Mouse (Mus musculus) R1 (cell line): ENCODE results near the gene Zbtb20.

Experiments used
- DNase-seq: peaks from one replicate; pipeline ENCODE4 v3.0.0-alpha.2; 2018; ENCODE audit warnings: low read depth, low spot score

The Zbtb20 gene

DNA sequence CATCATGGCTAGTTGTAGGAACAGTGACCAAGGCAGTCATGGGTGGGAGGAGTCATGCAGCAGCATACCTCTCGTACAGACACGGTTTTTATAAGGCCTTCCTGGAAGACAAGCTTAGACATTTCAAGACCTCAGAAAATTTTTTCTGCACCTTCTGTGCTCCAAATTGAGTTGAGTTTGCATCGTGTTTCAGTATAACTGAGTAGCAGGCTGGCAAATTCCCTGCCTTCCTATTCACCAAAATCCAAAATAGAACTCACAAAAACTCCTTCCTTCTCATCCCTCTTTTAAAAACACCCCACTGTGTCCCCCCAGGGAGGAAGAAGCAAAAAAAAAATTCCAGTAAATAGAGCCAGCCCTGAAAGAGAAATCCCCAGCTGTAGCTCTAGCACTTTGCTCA lies 606.4 kb downstream of the Zbtb20 start:
- DNase-seq, result no peak

DNA sequence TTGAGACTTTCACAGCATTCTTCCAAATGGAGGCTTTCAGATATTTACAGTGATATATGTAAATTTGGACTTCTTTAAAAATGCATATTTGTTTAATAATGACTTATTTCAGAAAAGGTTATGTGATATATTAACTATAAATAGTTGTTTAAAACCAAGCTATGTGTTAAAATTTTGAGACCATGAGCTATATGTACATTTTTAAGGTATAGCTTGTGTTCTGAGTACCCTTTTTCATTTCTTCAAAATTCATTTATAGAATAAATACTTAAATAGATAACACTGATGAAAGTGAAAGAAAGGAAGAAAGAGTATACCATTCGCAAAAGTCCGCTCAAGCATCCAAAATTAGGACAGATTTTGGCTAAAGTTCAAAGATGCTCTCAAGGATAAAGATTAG lies 607.1 kb downstream of the Zbtb20 start:
- no peak for DNase-seq

DNA sequence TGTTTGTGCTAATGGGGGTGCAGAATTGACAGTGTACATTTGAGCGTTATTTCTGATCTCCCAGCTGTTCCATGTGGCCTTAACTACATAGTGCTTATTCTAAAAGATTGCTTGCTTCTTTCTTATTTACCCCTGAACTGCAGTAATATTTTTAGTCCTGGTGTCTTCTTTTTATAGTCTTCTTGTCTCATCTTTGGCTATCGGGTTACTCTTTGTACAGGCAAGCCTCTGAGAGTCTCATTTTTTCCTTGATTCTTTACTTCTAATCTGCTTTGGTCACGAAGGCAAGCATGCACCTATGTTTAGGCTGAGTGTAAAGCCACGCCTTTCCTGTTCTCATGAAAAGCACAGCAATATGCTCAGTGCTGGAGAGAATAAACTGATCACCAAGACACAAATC lies 608.7 kb downstream of the Zbtb20 start:
- DNase-seq, result no peak

DNA sequence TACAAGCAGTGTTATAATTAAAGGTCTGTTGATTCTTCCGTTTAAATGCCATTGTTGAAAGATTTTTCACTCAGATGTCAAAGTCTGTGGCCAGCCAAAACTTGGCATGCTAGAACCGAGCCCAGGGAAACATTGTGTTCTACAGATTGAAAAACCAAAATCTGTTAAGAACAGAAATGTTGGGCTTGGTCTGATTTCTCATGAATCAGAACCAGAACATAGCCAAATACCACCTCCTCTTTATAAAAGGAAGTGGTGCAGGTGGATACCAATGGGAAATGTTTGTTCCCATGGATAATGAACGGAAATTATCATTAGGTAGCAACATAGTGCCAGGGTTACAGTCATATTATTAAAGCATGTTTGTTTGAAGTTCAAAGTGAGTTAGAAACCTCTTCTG lies 613.7 kb downstream of the Zbtb20 start:
- no peak for DNase-seq

DNA sequence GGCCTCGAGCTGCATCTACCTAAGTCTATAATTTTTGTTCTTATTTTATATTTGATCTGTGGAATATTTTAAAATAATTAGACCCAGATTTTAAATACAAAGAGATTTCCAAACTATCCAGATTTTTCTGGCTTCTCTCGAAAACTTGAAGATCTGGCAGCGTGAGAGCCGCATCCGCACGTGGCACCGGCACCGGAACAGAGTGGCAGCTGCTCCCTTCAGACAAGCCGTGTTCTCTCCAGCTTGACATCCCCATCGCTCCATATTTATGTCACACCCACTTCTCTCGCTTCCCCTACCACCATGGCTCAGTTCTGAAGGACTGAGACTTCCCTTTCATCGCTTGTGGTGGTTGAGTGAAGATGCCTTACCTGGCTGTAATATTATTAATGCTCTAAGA lies 614.3 kb downstream of the Zbtb20 start:
- no peak for DNase-seq

DNA sequence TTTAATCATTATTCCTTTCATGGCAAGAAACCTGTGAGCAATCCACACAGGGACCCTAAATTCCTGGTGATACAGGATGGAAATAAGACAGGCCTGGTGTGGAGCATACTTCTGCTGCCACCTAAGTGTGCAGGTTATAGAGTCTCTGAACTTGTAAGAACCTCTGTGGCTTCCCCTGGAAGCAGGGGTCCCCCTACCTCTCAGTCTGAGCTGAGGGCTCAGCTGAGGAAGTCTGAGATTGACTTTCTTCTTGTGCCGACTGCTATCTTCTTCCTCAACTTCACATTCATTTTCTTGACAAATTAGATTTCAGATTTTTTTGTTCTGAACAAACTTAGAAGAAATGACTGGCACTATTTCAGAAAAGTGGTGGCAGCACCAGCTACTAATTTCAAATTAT lies 617.2 kb downstream of the Zbtb20 start:
- DNase-seq, result no peak

DNA sequence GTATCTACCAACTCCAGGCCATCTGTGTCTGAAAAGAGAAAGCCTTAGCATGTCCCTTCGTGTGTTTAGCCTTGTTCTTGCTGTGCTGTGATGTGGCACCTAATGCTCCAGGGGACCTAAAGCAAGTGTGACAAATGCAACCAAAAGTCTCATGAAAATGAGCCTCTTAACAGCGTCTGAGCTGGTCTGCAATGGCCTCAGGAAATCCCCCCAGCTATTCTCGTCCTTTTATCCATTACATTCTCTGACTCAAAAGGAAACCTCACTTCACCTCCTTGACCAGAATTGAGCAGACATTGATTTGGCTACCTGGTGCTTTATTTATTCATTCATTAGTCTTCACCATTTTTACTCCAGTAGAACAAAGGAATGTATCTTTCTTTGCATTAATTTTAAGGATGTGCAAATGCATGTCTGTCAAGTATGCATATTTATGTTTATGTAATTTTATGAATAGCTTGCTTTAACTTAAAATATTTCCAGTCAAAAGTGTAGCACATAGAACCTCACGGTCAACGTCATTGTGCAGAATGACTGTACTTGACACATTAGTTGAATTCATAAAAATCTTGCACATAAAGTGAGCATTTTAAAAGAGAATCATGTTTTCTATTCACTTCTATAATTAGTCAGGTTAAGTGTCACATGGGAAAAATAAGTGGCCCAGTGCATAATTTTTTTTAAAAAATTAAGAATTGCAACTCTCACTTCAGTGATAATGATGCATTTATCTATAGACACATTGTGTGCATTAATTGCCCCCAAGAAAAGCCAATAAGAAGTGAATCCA lies 618.1 kb downstream of the Zbtb20 start:
- no peak for DNase-seq

DNA sequence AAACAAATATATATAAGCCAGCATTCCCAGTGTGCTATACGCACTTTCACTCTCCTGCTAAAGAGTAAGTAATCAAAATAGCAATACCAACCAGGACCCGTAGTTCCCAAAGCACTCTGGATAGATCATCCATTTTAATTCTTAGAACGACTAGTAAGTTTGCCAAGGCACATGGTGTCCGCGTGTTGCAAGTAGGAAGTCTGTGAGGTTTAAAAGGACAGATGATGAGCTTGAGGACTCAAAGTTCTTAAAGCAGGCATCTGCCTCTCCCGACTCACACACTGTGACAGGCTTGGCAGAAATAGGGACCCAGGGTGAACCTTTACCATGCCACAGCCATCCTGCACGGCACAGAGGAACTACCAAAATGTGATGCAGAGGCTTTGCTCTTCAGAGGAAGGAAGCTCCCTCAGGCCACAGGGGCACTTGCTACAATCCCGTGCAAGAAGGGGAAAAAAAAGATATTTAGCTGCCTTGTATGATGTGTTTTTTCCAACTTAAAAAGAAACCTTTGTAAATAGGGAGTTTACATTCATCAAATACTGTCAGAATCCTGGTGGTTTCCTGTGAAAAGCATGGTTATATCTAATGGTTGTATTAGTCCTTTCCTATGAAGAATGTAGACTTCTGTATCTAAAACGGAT lies 619.6 kb downstream of the Zbtb20 start:
- DNase-seq, result no peak

DNA sequence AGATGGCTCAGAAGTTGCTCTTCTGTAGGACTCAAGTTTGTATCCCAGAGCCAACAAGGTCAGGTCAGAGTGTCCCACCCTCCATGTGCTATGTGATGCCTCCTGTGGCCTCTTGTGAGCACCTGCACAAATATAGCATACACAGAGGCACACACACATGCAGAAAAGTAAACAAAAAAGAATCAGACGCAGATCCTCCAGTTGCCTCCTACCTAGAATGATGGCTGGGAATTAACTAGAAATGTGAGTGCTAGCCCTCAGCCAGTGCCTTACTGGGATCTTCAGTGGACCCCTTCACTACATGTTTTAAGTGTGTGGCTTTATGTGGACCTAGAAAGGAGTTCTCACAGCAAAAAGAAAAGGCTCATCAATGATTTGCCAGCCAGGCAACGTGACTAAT lies 621.4 kb downstream of the Zbtb20 start:
- no peak for DNase-seq

DNA sequence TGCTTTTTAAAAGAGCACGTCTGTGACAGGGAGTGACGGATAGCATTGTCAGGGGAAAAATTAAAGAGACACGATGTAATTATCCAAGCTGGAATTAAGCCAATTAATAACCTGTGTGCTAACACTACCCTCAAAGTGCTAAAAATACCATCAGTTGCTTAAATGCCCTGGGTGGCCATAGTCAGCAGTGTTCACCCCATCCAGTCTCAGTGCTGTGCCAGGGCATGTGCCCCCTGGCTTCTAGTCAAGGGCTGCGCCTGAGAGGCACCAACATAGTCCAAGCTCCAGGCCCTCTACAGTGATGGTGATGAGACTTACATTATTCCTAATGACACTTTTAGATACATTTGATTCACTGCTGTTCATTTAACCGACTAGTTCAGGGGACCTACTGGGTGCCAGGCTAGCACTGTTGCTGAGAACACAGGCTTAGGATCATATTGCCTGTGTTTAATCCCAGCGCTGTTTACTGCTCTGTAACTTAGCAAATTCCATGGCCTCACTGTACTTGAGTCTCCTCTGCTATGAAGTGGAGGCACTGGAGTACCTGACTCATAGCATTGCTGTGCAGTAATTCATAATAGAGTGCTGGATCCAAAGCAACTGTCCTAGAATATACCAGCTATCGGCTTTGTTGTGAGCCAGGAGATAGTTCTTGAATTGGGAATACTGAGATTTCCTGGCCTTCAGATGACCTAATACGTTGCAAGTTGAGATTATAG lies 624.6 kb downstream of the Zbtb20 start:
- no peak for DNase-seq

DNA sequence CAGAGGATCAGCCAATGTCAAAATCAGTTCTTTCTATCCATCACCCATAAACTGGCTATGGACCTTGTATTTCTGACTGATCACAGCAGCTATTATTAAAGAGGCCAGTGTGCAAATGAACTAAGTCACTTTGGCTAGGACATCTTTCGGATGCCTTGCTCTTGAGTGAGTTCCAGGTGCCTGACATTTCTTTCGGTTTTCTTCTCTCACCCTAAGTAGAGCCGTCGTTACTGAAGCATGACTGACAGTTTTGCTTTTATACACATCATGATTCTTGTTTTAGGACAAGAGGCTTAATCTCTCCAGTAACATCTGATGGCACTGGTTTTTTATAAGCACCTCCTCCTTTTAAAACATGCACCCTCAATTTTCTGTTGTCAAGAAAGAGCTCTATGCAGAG lies 625.6 kb downstream of the Zbtb20 start:
- no peak for DNase-seq

DNA sequence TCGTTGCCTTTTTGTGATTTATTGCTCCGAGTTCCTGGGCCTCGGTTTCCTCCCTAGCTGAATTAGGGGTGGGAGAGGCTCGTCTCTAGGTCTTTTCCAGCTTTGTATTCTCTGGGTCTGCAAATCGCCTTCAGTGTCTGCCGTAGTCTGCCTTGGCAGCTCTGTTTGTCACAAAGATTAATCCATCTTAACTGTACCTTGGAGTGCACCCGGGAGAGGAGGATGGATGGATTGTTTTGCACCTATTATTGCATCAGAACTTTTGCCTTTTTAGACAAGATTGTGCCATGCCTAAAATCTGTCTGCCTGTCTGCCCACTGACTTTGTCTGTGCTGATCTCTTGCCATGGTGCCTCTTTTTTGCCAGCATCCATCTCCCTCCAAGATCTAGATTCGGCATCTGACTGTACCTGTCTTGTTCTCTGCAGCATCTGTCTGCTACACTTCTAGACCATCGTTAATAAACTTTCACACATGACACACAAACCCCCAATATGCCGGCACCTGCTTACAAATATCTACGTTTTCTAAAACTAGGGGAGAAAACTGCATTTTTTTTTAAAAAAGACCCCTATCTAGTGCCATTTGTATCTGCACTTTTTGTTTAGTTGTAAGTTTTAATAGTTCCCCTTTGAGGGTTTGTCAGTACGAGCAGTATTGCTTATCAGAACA lies 626.8 kb downstream of the Zbtb20 start:
- no peak for DNase-seq

DNA sequence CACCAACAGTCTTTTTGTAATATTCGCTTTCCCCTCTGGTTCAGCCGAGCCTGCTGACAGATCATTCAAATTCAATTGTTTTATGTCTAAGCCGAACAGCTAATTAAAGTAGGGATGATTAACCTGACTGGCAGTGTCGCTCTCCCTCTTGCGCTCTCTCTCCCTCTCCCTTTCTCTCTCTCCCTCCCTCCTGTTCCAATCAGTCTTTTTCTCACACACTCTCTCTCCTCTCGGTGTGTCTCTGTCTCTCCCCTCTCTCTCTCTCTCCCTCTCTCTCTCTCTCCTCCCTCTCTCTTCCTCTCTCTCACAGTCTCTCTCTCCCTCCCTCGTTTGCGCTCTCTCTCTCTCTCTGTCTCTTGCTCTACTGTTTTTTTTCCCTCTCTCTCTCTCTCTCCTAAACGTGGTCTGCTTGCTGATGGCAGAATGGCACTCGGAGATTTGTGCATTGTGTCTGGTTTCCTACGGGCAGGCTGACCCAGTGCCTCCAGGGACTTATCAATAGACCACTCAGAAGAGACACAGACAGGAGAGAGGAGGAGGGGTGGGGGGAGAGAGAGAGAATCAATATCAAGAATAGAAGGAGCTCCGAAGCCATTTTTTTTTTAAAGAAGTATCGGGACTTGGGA lies 627.4 kb downstream of the Zbtb20 start:
- no peak for DNase-seq

DNA sequence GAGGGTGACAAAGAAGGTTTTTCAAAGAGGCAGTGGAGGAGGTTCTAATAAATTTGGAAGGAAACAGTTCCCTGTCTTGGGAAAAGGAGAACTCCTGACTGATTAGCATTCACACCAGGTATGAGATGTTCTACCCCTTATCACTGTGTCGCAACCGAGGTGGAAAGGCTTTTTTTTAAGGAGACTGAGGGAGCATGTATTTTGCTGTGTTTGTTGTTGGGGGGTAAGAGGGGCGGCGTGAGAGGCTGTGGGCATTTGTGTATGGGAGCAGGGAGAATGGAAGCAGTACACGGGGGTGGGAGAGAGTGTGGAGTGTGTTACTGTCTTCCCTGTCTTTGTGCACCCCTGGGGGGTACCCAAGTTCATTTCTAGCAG lies 627.9 kb downstream of the Zbtb20 start:
- DNase-seq, result no peak

DNA sequence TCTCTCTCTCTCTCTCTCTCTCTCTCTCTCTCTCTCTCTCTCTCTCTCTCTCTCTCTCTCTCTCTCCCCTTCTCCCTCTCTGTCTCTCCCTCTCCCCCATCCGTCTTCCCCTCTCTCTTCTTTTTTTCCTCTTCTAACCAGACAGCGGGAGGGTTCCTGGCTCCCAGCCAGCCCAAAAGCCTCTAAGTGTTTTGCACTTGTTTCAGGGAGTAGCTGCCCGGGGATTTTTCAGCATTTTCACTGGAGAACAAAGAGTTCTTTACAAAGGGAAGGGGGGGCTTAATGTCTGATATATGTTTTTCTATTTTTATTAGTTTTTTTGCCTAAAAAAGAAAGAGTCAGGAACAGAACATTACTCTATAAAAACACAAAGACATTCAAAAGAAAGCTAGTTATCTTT lies 628.5 kb downstream of the Zbtb20 start:
- no peak for DNase-seq

DNA sequence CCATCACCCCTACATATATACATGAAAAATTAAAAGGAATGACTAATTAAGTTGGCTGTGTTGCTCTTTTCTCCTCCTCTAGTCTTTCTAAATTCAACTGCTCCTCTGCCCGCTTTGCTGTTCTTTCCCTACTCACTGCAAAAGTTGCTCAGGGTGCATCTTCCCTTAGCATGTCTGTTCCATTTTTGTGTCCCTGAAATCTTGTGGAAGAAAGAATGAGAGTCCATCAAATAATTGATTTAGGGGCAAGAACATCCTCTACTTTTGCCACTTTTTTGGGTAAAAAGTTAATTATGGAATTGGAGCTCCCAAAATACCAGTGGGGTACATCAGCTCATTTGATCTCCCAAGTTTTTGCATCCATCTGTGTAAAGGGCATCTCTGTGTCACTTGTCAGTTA lies 628.9 kb downstream of the Zbtb20 start:
- no peak for DNase-seq

DNA sequence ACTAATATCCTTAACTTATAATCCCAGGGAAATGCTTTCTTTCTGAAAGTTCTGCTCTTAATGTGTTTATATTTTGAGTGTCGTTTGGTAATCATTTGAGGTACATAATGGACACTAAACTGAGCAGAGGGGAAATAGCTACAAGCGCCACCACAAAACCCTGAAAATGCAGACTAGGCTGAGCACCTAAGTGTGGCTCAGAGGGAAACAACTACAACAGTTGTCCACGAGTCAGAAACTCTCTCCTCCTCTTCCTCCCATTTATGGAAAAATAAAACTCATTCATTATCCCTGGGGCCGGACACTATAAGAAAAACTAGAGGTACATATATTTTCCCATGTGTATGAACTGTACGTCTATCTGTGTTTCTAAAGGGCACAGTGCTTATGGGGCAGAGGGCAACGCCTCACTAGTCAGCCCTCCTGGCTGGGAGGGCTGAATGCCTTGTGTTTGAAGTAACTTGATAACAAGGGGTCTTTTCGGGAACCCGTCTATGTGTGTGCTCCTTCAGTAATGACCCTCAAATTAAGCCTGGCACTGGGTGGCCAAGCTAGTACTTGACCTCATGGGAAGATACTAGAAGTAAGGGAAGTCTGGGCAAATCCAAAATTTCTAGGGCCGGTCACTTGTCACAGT lies 629.8 kb downstream of the Zbtb20 start:
- DNase-seq, result no peak

DNA sequence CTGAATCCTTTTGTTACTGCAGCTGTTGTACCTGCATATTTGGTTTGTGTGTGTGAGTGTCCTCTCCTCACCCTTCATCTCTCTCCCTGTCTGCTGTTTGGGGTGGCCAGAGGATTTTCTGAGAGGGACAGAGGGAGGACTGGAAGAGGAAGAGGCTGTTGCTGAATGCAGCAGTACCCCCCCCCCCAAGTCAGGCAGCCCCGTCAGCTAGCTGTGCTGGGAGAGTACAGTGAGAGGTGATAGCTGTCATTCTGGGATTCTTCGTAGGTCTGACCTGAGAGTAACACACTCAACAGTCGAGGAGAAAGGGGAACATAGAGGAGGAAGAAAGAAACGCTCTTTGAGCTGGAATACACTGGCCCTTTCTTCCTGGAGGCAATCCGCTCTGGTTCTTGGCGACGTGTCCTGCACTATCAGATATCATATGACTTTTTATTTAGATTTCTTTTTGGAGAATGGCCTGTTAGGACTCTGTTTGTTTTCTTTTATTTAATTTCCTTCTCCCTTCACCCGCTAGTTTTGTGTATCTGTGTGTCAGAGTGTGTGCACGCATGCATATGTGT lies 630.6 kb downstream of the Zbtb20 start:
- DNase-seq, result no peak

DNA sequence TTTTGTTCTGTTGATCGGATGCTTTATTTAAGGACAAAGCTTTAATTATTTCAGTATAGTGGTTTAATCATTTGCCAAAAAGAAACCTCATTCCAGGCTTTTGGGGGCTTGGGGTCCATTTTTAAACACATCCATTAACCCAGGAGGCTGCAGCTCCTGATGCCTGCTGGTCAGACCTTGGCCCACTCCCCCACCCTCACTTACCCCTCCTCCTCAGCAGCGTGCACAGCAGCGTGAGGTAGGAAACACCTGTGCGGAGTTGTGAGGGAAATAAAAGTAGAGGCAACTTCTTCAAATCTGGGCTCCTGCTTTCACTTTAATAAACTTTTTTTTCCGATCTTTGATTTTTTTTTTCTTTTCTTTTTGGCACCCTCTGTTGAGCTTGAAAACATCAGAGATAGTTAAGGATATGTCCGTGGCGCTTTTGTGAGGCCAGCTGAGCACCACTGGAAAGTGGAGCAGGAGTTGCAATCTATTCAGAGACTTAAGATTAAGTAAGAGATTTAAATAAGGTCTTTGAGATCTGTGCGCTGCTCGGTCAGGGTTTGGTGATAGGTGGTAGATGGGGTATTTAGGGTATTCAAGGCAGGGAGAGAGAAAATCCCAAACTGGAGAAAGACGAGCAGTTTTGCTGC lies 631.2 kb downstream of the Zbtb20 start:
- DNase-seq, result no peak

DNA sequence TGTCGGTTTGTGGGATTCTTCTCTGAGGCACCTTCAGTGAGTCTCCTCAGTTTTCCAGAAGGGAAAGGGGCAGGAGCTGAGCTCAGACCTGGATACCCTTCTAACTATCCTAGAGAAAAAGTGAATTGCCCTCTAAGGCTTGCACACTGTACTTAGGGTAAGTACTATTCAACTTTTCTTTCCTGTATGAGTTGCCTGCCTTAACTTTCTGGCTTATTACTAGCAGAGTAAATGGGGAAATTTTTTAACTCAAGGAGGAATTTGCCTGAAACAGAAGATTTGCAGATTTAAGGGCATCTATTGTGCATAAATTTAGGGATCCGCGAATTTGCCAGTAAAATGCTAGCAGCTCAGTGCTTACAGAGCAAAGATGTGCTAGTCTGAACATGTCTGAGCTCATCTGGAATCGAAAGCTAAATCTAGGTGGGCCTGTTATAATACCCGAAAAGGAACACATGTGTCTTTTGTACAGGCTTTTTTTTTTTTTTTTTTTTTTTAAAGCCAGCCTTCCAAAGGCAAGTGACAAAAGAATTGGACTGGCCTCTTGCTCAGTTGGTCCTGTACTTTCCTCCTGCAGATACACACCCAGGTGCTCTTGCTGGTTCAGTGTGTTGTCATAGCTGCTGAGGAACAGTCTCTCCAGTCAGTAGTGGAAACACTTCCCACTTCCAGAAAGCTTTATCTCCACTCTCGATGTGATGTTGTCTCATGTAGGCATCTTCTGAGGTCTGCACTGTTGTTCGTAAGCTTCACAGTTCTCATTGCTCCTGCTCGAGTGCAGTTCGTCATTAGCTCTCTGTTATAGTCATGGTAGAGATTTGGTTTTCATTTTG lies 632.7 kb downstream of the Zbtb20 start:
- no peak for DNase-seq
